Mouse (Mus musculus) hindbrain, embryonic 14.5 days (tissue): ENCODE data around the gene Ush1g. TPM values are rescaled to one million over a fixed set of nuclear protein-coding genes. Genes with fewer than 3 reads are reported as not detected.

Source experiments
- ATAC-seq: fragments of 200-750 bp; cut with Nextera tagmentation; 2 replicates; pipeline ENCODE4 v1.8.0; 2017; ENCODE audit warnings: moderate number of reproducible peaks, mild to moderate bottlenecking, moderate TSS enrichment, moderate library complexity; ENCODE audit not compliant: low FRiP score
- DNase-seq: peaks from one replicate; pipeline ENCODE4 v3.0.0-alpha.2; 2015; ENCODE audit warnings: low spot score
- H3K27ac ChIP-seq: fragments of 300-500 bp; sonication (generic); 2 replicates; pipeline ENCODE4 v1.5.1; 2014; ENCODE audit warnings: mild to moderate bottlenecking, moderate library complexity
- H3K27me3 ChIP-seq: fragments of 300-500 bp; sonication (generic); 2 replicates; pipeline ENCODE4 v1.6.1; 2014; ENCODE audit warnings: mild to moderate bottlenecking, low read length, mixed read lengths; ENCODE audit not compliant: control insufficient read depth, insufficient read depth
- H3K36me3 ChIP-seq: fragments of 300-500 bp; sonication (generic); replicated peaks from 2 replicates; pipeline ENCODE4 v1.6.1; 2014; ENCODE audit not compliant: control insufficient read depth, insufficient read depth
- H3K4me1 ChIP-seq: fragments of 300-500 bp; sonication (generic); replicated peaks from 2 replicates; pipeline ENCODE4 v1.6.1; 2014; ENCODE audit warnings: antibody characterized with exemption, low read length, mixed read lengths; ENCODE audit not compliant: control insufficient read depth, insufficient read depth
- H3K4me2 ChIP-seq: fragments of 300-500 bp; sonication (generic); replicated peaks from 2 replicates; pipeline ENCODE4 v1.6.1; 2014; ENCODE audit warnings: mild to moderate bottlenecking, moderate library complexity
- H3K4me3 ChIP-seq: fragments of 300-500 bp; sonication (generic); replicated peaks from 2 replicates; pipeline ENCODE4 v1.5.1; 2014; ENCODE audit warnings: mild to moderate bottlenecking, low read length
- H3K9ac ChIP-seq: fragments of 300-500 bp; sonication (generic); 2 replicates; pipeline ENCODE4 v1.6.1; 2014
- H3K9me3 ChIP-seq: fragments of 300-500 bp; sonication (generic); 2 replicates; pipeline ENCODE4 v1.6.1; 2016; ENCODE audit warnings: low read length; ENCODE audit not compliant: control insufficient read depth
- WGBS: fragments of 180-500 bp; shearing (Covaris S2); extraction: QIAGEN DNeasy Blood & Tissue Kit; methylation state at CpG from one replicate; pipeline ENCODE4 v1.1.7; 2014; 5-methylcytosine and 5-hydroxymethylcytosine counted together
- polyA plus RNA-seq: library from polyadenylated mRNA; unstranded; fragments of >200 nt; fragmentation: Nextera tagmentation; extraction: Ambion mirVana; gene quantifications from 2 replicates; pipeline ENCODE4 v1.2.1, GENCODE M21; 2014

Ush1g gene
- polyA plus RNA-seq, 1 experiment from 2014 or later, result 0.15 TPM

- no peaks in the 10 kb centered on the region for H3K4me1 ChIP-seq
- WGBS, result 86% methylated on average over 2 of the region's 2 CpGs
- DNase-seq (no peak), ATAC-seq (no peak)
- no peak overlapping the region for H3K27ac ChIP-seq
- no peak overlapping the region for H3K4me2 ChIP-seq
- no peaks in the 10 kb centered on the region for H3K36me3 ChIP-seq
- H3K9ac ChIP-seq, result no peak overlapping the region
- peaks cover 25% of the 10 kb centered on the region for H3K27me3 ChIP-seq
- no peak overlapping the region for H3K4me3 ChIP-seq
- H3K9me3 ChIP-seq, result no peaks in the 10 kb centered on the region
Observed at GRCm38 (mm10) chr11:115341246-115341645, 19.4 kb upstream of the Ush1g start.

- no peak overlapping the region for H3K4me3 ChIP-seq
- peaks cover 9% of the 10 kb centered on the region for H3K4me1 ChIP-seq
- no peaks in the 10 kb centered on the region for H3K36me3 ChIP-seq
- H3K27ac ChIP-seq, result no peak overlapping the region
- no peak overlapping the region for H3K9ac ChIP-seq
- peaks cover 40% of the 10 kb centered on the region for H3K27me3 ChIP-seq
- ATAC-seq (no peak), DNase-seq (no peak)
- H3K9me3 ChIP-seq, result no peaks in the 10 kb centered on the region
- H3K4me2 ChIP-seq, result no peak overlapping the region
- 65% methylated on average over 1 of the region's 1 CpGs for WGBS
Observed at GRCm38 (mm10) chr11:115337826-115338225, 16.0 kb upstream of the Ush1g start.

GRCm38 (mm10) chr11:115337350-115337749 is 15.5 kb upstream of the Ush1g start:
- ATAC-seq, result no peak
- WGBS, result 67% methylated on average over 3 of the region's 3 CpGs
- Histone ChIP-seq H3K27me3 (peaks cover 40% of the 10 kb centered on the region), H3K4me2 (no peak overlapping the region), H3K4me3 (no peak overlapping the region), H3K27ac (no peak overlapping the region), H3K9ac (no peak overlapping the region), H3K4me1 (peaks cover 9% of the 10 kb centered on the region), H3K9me3 (no peaks in the 10 kb centered on the region), H3K36me3 (no peaks in the 10 kb centered on the region)
- DNase-seq, result no peak

- H3K36me3 ChIP-seq, result no peaks in the 10 kb centered on the region
- no peak overlapping the region for H3K4me2 ChIP-seq
- ATAC-seq, result no peak
- H3K9ac ChIP-seq, result no peak overlapping the region
- 27% methylated on average over 6 of the region's 6 CpGs for WGBS
- no peaks in the 10 kb centered on the region for H3K9me3 ChIP-seq
- peaks cover 9% of the 10 kb centered on the region for H3K4me1 ChIP-seq
- no peak overlapping the region for H3K4me3 ChIP-seq
- H3K27me3 ChIP-seq, result peaks cover 40% of the 10 kb centered on the region
- DNase-seq, result no peak
- H3K27ac ChIP-seq, result no peak overlapping the region
Observed at GRCm38 (mm10) chr11:115336115-115336514, 14.3 kb upstream of the Ush1g start.

GRCm38 (mm10) chr11:115335223-115335622 is 13.4 kb upstream of the Ush1g start:
- H3K4me2 ChIP-seq, result peak overlapping the region; percentile 66
- H3K27ac ChIP-seq, result no peak overlapping the region
- peaks cover 40% of the 10 kb centered on the region for H3K27me3 ChIP-seq
- no peaks in the 10 kb centered on the region for H3K36me3 ChIP-seq
- no peak overlapping the region for H3K4me3 ChIP-seq
- ATAC-seq, result no peak
- DNase-seq, result no peak
- H3K4me1 ChIP-seq, result peaks cover 9% of the 10 kb centered on the region
- no peaks in the 10 kb centered on the region for H3K9me3 ChIP-seq
- H3K9ac ChIP-seq, result no peak overlapping the region
- WGBS, result 64% methylated on average over 12 of the region's 12 CpGs

- DNase-seq, result no peak
- 3% methylated on average over 29 of the region's 29 CpGs for WGBS
- H3K4me2 ChIP-seq, result peak within 1 kb of the TSS; percentile 66
- ATAC-seq, result no peak
- H3K36me3 ChIP-seq, result no peaks in the 10 kb centered on the region
- no peaks in the 10 kb centered on the region for H3K9me3 ChIP-seq
- peak within 1 kb of the TSS; percentile 26 for H3K4me3 ChIP-seq
- H3K27me3 ChIP-seq, result peaks cover 40% of the 10 kb centered on the region
- peak within 1 kb of the TSS; percentile 28; the same call in 1 of the 2 replicates for H3K9ac ChIP-seq
- no peak within 1 kb of the TSS for H3K27ac ChIP-seq
- H3K4me1 ChIP-seq, result peaks cover 9% of the 10 kb centered on the region
Observed at GRCm38 (mm10) chr11:115334531-115334930, 12.7 kb upstream of the Ush1g start, which contains the start of gene Otop3. Gene Otop3, plus strand, starts transcription at chr11:115334731.

GRCm38 (mm10) chr11:115329339-115329738 is 7.5 kb upstream of the Ush1g start:
- 67% methylated on average over 15 of the region's 15 CpGs for WGBS
- Histone ChIP-seq H3K36me3 (no peaks in the 10 kb centered on the region), H3K4me1 (peaks cover 4% of the 10 kb centered on the region), H3K27ac (no peak overlapping the region), H3K4me3 (no peak overlapping the region), H3K9me3 (no peaks in the 10 kb centered on the region), H3K27me3 (peaks cover 18% of the 10 kb centered on the region), H3K9ac (no peak overlapping the region), H3K4me2 (no peak overlapping the region)
- DNase-seq (no peak), ATAC-seq (no peak)

GRCm38 (mm10) chr11:115326730-115327129 is 4.9 kb upstream of the Ush1g start:
- no peaks in the 10 kb centered on the region for H3K9me3 ChIP-seq
- H3K4me3 ChIP-seq, result no peak overlapping the region
- no peak overlapping the region for H3K4me2 ChIP-seq
- H3K4me1 ChIP-seq, result no peaks in the 10 kb centered on the region
- ATAC-seq (no peak), DNase-seq (no peak)
- no peak overlapping the region for H3K27ac ChIP-seq
- no peak overlapping the region for H3K9ac ChIP-seq
- WGBS, result 69% methylated on average over 7 of the region's 7 CpGs
- H3K27me3 ChIP-seq, result peaks cover 37% of the 10 kb centered on the region
- no peaks in the 10 kb centered on the region for H3K36me3 ChIP-seq

GRCm38 (mm10) chr11:115323354-115323753 is 1.5 kb upstream of the Ush1g start:
- DNase-seq, result no peak

More at GRCm38 (mm10) chr11:115323354-115323753, 1.5 kb upstream of the Ush1g start:
- Histone ChIP-seq H3K9me3 (no peaks in the 10 kb centered on the region), H3K4me2 (0 out of 2 replicates have a peak overlapping the region, but pooled peaks have one; percentile 22), H3K9ac (no peak overlapping the region), H3K4me3 (no peak overlapping the region), H3K4me1 (no peaks in the 10 kb centered on the region; the same call in 1 of the 2 replicates), H3K27me3 (peaks cover 71% of the 10 kb centered on the region), H3K36me3 (no peaks in the 10 kb centered on the region), H3K27ac (no peak overlapping the region)
- ATAC-seq, result no peak
- 22% methylated on average over 31 of the region's 32 CpGs for WGBS
